Mouse (Mus musculus): ENCODE measurements around the gene Rufy1.

GRCm38 (mm10) chr11:50358950-50359861 lies 71.7 kb downstream of the Rufy1 start:
- TF ChIP-seq FLI1 (IDR thresholded peaks at IDR 0.05; ENCODE audit: low read length) (no peak), GATA1 (IDR thresholded peaks at IDR 0.05; ENCODE audit: borderline replicate concordance, low read length) (no peak)

Data from megakaryocyte, embryonic 14.5 days (primary cell).